Mouse (Mus musculus): Measurements from ENCODE around the gene Fli1. TPM values are rescaled to one million over a fixed set of nuclear protein-coding genes. Genes with fewer than 3 reads are reported as not detected.

Fli1 gene
- 9.4 and 11.5 TPM in 2 replicates for polyA plus RNA-seq (2015; fragmentation: Nextera tagmentation; extraction: Ambion mirVana)

DNA sequence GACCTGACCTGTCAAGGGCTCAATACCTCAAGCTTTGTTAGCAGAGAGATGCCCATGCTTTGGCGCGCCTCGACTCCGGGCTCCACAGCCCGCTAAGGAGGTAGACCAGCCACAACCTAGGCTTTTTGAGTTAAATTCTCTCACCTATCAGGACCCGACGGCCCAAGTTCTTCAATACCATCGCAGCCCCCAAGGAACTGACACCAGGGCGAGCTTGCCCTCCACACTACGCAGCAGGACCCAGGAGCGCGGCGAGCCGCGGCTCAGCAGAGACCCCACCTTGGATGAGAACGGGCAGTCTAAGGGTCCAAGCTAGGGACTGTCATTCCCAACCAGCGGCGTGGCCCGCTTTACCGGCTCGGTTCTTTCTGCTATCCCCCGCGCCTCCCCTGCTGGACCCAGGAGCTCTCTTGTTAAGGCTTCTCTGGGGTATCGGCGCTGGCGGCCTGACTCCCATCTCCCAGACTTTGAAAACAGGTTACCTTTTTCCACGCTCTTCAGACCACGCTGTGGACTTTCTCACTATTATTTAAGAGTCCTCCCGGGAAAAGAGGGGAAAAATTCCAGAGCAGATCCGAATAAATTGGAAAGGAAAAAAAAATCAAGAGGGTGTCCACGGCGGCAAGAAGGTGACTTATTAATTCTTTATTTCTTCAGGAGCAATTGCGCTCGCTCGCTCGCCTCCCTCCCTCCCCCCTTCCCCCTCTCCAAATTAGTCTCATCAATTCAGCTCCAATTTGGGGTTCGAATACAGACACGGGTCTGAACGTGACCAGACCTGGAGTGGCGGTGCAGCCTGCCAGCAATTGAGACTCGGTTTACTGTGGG, at the start of gene Fli1:
TSS of gene Fli1 (minus strand) at position 650 of the 828 bp plus-strand sequence.
- TF ChIP-seq EP300 (IDR thresholded peaks at IDR 0.05; ENCODE audit: low read depth) (no peak), CTCF (IDR thresholded peaks at IDR 0.05; ENCODE audit: low read depth) (no peak)
- WGBS (ENCODE audit: insufficient replicate concordance): 1% methylated on average over 41 of the region's 41 CpGs
- H3K36me3 ChIP-seq (replicated peaks; ENCODE audit: insufficient read depth, low read length): no peaks in the 10 kb centered on the region
- ATAC-seq (no peak), DNase-seq (no peak)
- peak within 1 kb of the TSS; percentile 84 for H3K4me3 ChIP-seq (ENCODE audit: low read depth, low read length)
- H3K27ac ChIP-seq (ENCODE audit: low read depth): peak within 1 kb of the TSS; percentile 93
- peak within 1 kb of the TSS; percentile 88 for H3K9ac ChIP-seq (replicated peaks)
- H3K27me3 ChIP-seq (ENCODE audit: insufficient read depth, low read length): peaks cover 64% of the 10 kb centered on the region
- no peaks in the 10 kb centered on the region for H3K9me3 ChIP-seq (ENCODE audit: low read length)
- peaks cover 15% of the 10 kb centered on the region for H3K4me1 ChIP-seq (ENCODE audit: insufficient read depth)
- H3K4me2 ChIP-seq (ENCODE audit: low read depth, low read length): peak within 1 kb of the TSS; percentile 66

DNA sequence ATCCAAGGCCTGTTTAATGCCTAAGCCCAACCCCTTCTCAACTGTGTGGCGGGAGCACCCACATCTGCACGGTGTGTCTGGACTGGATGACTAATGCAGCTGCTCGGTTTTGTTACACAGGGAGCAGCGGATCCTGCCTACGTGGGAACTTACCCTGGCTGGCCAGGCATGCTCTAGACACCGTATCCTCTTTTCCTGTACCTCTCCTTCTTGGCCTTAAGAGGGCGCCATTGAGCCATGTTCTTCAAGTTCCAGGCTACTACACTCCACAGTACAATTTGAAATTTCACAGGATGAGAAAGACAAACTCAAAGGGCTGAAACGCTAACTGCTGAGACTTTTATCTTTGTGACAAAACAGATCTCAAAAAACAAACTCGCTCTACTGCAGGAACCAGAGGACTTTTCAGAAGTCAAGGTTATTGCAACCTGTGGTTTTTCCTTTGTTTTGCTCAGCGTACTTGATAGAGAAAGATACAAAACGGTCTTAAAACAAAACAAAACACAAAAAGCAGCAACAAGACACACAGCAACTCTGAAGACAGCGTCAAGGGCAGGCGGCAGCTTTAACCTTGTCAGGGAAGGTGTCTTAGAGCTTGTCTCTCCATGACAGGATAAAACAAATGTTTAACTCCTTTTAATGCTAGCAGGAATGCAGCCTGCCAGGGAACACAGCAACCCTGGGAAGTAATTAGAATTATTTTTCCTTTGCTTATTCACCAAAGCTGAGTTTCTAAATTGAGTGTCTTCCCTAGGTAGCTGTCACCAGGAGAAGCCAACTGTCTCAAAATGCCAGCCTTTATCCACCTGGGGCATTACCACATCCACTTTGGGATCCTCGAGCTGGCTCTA, 49.3 kb upstream of the Fli1 start:
- peak; percentile 86 for ATAC-seq
- Histone ChIP-seq H3K27me3 (ENCODE audit: insufficient read depth, low read length) (no peaks in the 10 kb centered on the region), H3K27ac (ENCODE audit: low read depth) (no peak overlapping the region), H3K9me3 (ENCODE audit: low read length) (no peaks in the 10 kb centered on the region), H3K9ac (replicated peaks) (no peak overlapping the region), H3K4me3 (ENCODE audit: low read depth, low read length) (no peak overlapping the region), H3K36me3 (replicated peaks; ENCODE audit: insufficient read depth, low read length) (no peaks in the 10 kb centered on the region), H3K4me1 (ENCODE audit: insufficient read depth) (0 out of 2 replicates have a peak, but pooled peaks cover 2% of the 10 kb centered on the region), H3K4me2 (ENCODE audit: low read depth, low read length) (no peak overlapping the region)
- 11% methylated on average over 14 of the region's 14 CpGs for WGBS (ENCODE audit: insufficient replicate concordance)
- TF ChIP-seq CTCF (IDR thresholded peaks at IDR 0.05; ENCODE audit: low read depth) (peak; percentile 96), EP300 (IDR thresholded peaks at IDR 0.05; ENCODE audit: low read depth) (no peak)
- DNase-seq: peak; percentile 59

DNA sequence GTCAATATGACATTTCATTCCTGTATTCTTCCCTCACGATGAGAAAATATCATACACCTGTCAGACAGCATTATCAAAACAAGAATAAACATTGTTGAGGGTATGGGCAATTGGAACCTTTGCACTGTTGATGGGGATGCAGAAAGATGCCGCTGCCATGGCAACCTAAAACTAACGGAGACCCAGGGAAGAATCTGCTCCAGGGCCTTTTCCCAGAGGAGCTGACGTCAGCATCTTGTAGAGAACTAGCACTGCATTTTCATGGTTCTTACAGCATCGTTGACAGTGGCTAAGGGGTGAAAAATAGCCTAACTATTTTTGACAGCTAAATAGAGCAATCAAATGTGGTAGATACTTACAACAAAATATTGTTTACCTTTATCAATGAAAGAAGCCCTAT, 47.9 kb upstream of the Fli1 start:
- H3K9ac ChIP-seq (replicated peaks): no peak overlapping the region
- ATAC-seq (no peak), DNase-seq (no peak)
- H3K9me3 ChIP-seq (ENCODE audit: low read length): no peaks in the 10 kb centered on the region
- no peak for TF ChIP-seq EP300 (IDR thresholded peaks at IDR 0.05; ENCODE audit: low read depth)
- no peak for TF ChIP-seq CTCF (IDR thresholded peaks at IDR 0.05; ENCODE audit: low read depth)
- no peak overlapping the region for H3K27ac ChIP-seq (ENCODE audit: low read depth)
- no peaks in the 10 kb centered on the region for H3K27me3 ChIP-seq (ENCODE audit: insufficient read depth, low read length)
- H3K4me2 ChIP-seq (ENCODE audit: low read depth, low read length): no peak overlapping the region
- WGBS (ENCODE audit: insufficient replicate concordance): 70% methylated on average over 5 of the region's 5 CpGs
- no peak overlapping the region for H3K4me3 ChIP-seq (ENCODE audit: low read depth, low read length)
- H3K4me1 ChIP-seq (ENCODE audit: insufficient read depth): no peaks in the 10 kb centered on the region
- no peaks in the 10 kb centered on the region for H3K36me3 ChIP-seq (replicated peaks; ENCODE audit: insufficient read depth, low read length)

DNA sequence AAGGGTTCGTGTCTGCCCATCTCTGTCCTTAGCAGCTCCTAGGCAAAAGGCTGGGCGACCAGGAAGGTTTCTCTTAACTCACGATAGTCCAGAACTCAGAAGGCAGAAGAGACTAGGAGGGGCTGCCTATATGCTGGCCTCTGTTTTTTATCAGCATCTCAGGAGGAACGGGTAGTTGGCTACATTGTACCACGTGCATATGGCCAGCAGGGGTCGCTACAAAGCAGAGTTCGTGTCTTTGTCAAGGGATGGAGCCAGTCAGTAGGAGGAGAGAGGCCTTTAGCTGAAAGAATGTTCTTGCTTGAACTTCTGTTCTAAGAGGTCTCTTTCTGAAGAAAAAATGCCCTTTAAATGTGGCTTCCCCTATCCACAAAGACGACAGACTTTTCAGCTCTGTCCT, 47.2 kb upstream of the Fli1 start:
- no peaks in the 10 kb centered on the region for H3K4me1 ChIP-seq (ENCODE audit: insufficient read depth)
- TF ChIP-seq EP300 (IDR thresholded peaks at IDR 0.05; ENCODE audit: low read depth): no peak
- TF ChIP-seq CTCF (IDR thresholded peaks at IDR 0.05; ENCODE audit: low read depth): peak; percentile 95
- WGBS (ENCODE audit: insufficient replicate concordance): 7% methylated on average over 8 of the region's 8 CpGs
- no peaks in the 10 kb centered on the region for H3K27me3 ChIP-seq (ENCODE audit: insufficient read depth, low read length)
- DNase-seq (peak; percentile 88), ATAC-seq (no peak)
- H3K9me3 ChIP-seq (ENCODE audit: low read length): no peaks in the 10 kb centered on the region
- no peak overlapping the region for H3K4me2 ChIP-seq (ENCODE audit: low read depth, low read length)
- no peak overlapping the region for H3K9ac ChIP-seq (replicated peaks)
- H3K36me3 ChIP-seq (replicated peaks; ENCODE audit: insufficient read depth, low read length): no peaks in the 10 kb centered on the region
- no peak overlapping the region for H3K27ac ChIP-seq (ENCODE audit: low read depth)
- no peak overlapping the region for H3K4me3 ChIP-seq (ENCODE audit: low read depth, low read length)

DNA sequence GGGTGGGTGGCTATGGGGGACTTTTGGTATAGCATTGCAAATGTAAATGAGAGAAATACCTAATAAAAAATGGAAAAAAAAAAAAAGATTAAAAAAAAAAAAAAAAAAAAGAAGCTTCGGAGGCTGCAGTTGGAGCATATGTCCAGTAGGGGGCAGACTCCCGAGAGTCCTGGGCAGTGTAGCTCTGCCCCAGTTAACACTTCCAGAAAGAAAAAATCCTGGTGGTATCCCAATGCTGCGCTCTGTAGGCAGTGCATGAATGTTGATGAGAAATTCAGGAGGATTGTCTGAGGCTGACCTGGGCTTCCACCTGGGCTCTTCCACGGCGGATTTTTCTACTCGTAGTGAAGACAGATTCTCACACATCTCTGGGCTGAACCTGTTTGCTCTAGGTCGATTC, 42.7 kb upstream of the Fli1 start:
- no peaks in the 10 kb centered on the region for H3K9me3 ChIP-seq (ENCODE audit: low read length)
- H3K9ac ChIP-seq (replicated peaks): no peak overlapping the region
- H3K36me3 ChIP-seq (replicated peaks; ENCODE audit: insufficient read depth, low read length): no peaks in the 10 kb centered on the region
- no peak for DNase-seq
- H3K27me3 ChIP-seq (ENCODE audit: insufficient read depth, low read length): no peaks in the 10 kb centered on the region
- H3K4me2 ChIP-seq (ENCODE audit: low read depth, low read length): no peak overlapping the region
- no peaks in the 10 kb centered on the region for H3K4me1 ChIP-seq (ENCODE audit: insufficient read depth)
- no peak overlapping the region for H3K27ac ChIP-seq (ENCODE audit: low read depth)
- no peak for ATAC-seq
- TF ChIP-seq CTCF (IDR thresholded peaks at IDR 0.05; ENCODE audit: low read depth) (peak; percentile 63), EP300 (IDR thresholded peaks at IDR 0.05; ENCODE audit: low read depth) (no peak)
- 50% methylated on average over 7 of the region's 7 CpGs for WGBS (ENCODE audit: insufficient replicate concordance)
- H3K4me3 ChIP-seq (ENCODE audit: low read depth, low read length): no peak overlapping the region

DNA sequence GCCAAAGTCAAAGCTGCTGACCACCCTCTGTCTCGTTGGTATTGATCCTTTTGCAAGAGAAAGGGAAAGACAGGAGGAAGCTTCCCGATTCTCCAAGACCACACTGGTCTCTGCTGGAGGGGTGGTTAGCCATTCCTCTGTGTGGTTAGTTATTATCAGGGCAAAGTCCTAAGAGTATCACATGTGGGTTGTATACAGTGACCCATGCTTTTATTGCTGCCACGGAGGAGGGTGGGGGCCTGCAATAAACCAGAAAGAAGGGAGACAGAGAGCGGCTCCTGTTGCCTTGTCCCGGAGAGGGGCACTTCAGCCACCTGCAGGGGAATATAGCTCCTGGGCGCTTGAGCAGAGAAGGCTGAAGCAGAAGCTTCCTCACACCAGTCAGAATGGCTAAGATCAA, 41.2 kb upstream of the Fli1 start:
- DNase-seq (no peak), ATAC-seq (no peak)
- TF ChIP-seq CTCF (IDR thresholded peaks at IDR 0.05; ENCODE audit: low read depth) (no peak), EP300 (IDR thresholded peaks at IDR 0.05; ENCODE audit: low read depth) (no peak)
- no peaks in the 10 kb centered on the region for H3K27me3 ChIP-seq (ENCODE audit: insufficient read depth, low read length)
- no peaks in the 10 kb centered on the region for H3K9me3 ChIP-seq (ENCODE audit: low read length)
- H3K4me1 ChIP-seq (ENCODE audit: insufficient read depth): no peaks in the 10 kb centered on the region
- no peaks in the 10 kb centered on the region for H3K36me3 ChIP-seq (replicated peaks; ENCODE audit: insufficient read depth, low read length)
- no peak overlapping the region for H3K4me2 ChIP-seq (ENCODE audit: low read depth, low read length)
- no peak overlapping the region for H3K27ac ChIP-seq (ENCODE audit: low read depth)
- H3K4me3 ChIP-seq (ENCODE audit: low read depth, low read length): no peak overlapping the region
- WGBS (ENCODE audit: insufficient replicate concordance): 77% methylated on average over 6 of the region's 6 CpGs
- H3K9ac ChIP-seq (replicated peaks): no peak overlapping the region
